Mouse (Mus musculus) mature B cell (primary cell): ENCODE results near the gene Epb41l4b.

Source experiments
- in situ Hi-C: fragments of 300-500 bp; cut with MboI; formaldehyde crosslinking; loops from 2 replicates; pipeline ENCODE4 v1.14.3; 2019

Epb41l4b gene

GRCm38 (mm10) chr4:57114617-57115592 is 28.3 kb downstream of the Epb41l4b start:
- in situ Hi-C loops: no loop called here

GRCm38 (mm10) chr4:57113472-57114216 is 29.6 kb downstream of the Epb41l4b start:
- in situ Hi-C loops: no loop called here

GRCm38 (mm10) chr4:57111992-57112540 is 31.2 kb downstream of the Epb41l4b start:
- in situ Hi-C loops: no loop called here

DNA sequence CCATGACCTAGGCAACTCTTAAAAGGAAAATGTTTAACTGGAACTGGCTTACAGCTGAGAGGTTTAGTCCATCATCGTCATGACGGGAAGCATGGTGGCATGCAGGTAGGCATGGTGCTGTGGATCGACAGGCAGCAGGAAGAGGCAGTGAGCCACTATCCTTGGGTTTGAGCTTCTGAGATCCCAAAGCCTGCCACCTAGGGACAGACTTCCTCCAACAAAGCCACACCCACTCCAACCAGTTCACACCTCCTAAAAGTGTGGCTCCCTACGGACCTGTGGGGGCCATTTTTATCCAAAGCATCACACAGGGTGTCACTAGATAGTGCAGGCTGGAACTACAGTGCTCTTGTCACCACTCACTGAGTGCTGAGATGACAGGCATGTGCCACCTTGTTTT is 31.8 kb downstream of the Epb41l4b start:
- in situ Hi-C loops: no loop called here

GRCm38 (mm10) chr4:57109543-57109942 is 33.7 kb downstream of the Epb41l4b start:
- in situ Hi-C loops: no loop called here

- in situ Hi-C loops: no loop called here
Measured at GRCm38 (mm10) chr4:57105339-57105738, 37.9 kb downstream of the Epb41l4b start.

DNA sequence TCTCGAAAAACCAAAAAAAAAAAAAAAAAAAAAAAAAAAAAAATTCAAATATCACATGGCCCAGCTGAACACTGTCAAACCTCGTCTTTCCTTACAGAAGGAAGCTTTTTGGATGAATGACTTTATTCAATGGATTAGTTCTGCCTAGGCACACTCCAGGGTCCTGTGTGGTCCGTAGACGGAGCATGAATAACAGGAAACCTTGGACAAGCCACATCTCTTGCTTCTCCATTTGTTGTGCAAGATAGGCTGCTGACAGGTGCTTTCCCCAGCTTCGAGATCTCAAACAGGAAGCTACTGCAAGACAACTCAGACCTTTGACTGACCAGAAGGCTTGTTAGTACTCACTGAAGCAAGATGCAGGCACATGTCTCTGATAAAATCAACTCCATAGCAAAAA is 39.4 kb downstream of the Epb41l4b start:
- in situ Hi-C loops: no loop called here

- in situ Hi-C loops: no loop called here
Measured at GRCm38 (mm10) chr4:57101095-57101494, 42.1 kb downstream of the Epb41l4b start.

- in situ Hi-C loops: no loop called here
Measured at GRCm38 (mm10) chr4:57097411-57097810, 45.8 kb downstream of the Epb41l4b start.

DNA sequence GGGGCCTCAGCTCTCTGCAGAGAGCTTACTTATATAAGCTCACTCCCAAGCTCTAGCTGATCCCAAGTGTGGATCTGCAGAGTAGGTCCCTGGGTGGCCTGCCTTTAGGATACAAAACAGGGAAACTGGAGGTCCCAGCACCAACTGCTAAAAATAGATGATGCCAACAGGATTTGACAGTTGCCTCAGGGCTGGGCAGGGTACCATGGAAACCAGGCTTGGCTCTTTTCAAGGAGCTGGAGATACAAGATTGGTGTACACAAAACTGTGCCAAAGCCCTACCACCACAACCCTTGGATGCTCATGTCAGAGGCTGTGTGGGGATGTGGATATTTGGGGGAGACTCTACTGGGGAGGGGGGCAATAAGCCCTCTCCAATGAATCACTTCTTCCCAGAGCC is 47.7 kb downstream of the Epb41l4b start:
- in situ Hi-C loops: no loop called here

GRCm38 (mm10) chr4:57091363-57091762 is 51.9 kb downstream of the Epb41l4b start:
- in situ Hi-C loops: no loop called here

DNA sequence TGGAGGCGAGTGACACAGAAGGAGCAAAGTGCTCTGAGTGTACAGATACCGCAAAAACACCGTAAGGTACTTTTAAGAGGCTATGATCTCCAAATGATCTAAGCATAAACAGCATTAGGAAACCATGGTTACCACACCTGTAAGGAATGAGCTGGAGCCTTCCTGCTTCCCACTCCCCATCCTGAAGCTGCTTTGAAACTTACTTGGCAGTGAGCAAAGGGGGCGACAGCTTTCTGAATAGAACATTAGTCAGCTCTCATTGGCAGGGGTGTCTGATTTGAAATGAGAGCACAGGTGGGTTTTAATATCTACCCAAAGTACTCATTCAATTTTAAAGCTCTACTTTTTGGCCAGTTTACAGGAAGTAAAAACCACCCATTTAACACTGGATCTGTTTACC is 54.9 kb downstream of the Epb41l4b start:
- in situ Hi-C loops: no loop called here

DNA sequence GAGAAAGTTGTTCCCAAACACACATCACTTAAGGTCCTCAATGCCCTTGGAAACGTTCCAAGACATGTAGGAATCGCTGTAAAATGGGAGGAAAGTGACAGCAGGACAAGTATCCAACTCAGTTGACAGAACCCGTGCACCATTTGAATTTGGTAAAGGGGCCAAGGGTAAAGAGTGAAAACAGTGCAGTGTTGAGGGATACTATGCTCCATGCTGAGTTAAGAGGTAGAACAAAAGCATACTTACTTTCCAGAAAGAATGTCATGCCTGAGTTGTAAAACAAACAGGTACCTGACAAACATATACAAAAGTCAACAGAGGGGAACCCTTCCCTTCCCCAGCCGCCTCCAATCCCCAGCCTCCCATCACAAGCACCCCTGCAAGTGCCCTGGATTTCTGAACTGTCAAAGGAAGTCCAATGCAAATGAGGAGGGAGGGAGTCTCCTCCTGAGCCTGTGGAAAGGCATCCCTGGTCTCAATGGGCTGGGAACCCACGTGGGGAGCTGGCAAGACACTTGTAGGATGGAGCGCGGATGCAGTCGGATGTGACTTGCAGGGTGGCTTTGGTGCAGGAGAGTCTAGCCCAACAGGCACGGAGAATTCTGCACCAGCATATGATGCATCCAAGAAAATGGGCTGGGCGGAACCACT is 57.4 kb downstream of the Epb41l4b start:
- in situ Hi-C loops: no loop called here

GRCm38 (mm10) chr4:57083653-57084052 is 59.6 kb downstream of the Epb41l4b start:
- in situ Hi-C loops: no loop called here

DNA sequence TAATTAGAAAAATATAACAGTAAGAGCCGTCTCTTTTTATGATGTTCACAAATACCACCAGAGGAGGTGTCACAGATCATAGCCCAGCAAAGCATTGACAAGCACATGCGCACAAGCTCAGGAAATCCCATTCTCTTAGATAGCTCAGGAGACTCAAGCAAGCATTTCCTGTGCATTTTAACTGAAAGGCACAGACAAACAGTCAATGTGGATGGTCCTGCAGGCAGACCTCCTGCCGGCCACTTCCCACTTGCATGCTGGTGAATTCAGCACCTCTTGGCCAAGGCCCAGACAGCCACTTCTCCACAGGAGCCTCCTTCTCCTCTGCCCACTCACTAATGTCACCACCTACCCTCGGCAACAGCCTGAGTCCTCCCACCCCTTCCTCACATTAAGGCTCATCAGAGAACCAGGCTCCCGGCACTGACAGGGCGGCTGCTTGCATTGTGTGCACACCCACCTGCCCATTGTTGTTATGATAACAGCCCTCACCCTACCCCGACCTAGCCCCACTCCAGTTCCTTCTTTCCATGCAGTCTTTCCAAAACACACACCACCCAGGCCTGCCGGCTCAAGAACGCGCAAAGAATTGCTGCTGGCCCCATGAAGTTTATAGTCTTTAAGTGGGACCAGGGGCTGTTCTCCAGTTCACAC is 60.3 kb downstream of the Epb41l4b start:
- in situ Hi-C loops: no loop called here

GRCm38 (mm10) chr4:57081463-57081862 is 61.8 kb downstream of the Epb41l4b start:
- in situ Hi-C loops: no loop called here

GRCm38 (mm10) chr4:57073843-57074242 is 69.4 kb downstream of the Epb41l4b start:
- in situ Hi-C loops: no loop called here

- in situ Hi-C loops: no loop called here
Measured at GRCm38 (mm10) chr4:57073174-57073573, 70.1 kb downstream of the Epb41l4b start.

- in situ Hi-C loops: no loop called here
Measured at GRCm38 (mm10) chr4:57070640-57071039, 72.6 kb downstream of the Epb41l4b start.

DNA sequence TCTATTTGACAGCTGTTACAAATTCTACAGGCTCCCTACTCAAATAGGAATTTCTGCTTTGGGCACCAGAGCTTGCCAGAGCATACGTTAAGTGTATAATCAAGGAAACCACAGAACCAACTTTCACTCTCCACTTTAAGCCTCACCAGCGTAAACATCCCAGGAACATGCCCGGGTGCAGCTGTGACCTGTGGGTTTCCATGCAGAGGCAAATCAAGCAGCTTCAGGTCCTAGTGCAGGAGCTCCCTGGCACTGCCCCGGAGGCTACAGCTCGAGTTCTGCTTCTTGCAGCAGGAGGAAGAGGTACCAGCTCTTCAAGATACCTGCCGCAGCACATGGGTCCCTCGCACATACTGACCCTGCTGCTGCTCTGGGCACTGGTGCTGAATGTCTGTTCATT is 74.8 kb downstream of the Epb41l4b start:
- in situ Hi-C loops: no loop called here

DNA sequence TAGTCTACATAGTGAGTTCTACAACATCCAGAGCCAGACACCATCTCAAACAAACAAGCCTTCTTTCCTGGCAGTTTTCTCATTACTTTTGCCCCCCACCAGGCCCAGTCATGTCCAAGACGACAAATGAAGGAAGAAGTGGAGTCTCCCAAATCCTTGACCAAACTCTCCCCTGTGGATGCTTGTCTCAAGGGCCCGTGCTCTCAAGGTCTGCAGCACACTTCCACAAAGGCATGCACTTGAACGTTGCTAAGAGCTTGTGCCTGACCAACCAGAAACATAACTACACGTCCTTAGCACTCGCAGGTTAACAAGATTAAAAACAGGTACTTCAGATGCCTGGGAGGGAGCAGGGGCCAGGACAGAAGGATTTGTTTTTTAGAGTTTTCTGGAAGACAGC is 75.4 kb downstream of the Epb41l4b start:
- in situ Hi-C loops: no loop called here

DNA sequence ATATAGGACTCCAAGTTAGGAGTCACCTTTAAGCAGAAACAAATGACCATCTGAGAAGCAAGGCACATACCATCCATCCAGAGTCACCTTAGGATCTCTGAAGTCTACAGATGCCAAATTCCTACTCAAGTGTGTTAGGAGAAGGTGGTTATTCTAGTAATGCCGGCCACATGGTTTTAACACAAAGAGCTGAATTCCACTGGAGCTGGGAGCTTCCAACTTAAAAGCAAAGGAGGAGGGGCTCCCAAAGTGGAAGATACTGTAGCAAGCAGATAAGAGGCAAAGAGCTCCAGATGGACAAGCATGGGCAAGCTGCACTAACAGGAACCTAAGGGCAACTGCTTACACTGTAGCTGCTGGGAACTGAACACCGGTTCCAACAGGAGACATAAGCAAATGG is 76.3 kb downstream of the Epb41l4b start:
- in situ Hi-C loops: no loop called here
